Mouse (Mus musculus) ES-Bruce4 (cell line): ENCODE data around the gene Robo2.

ENCODE experiments used
- CTCF ChIP-seq: IDR thresholded peaks from one replicate; pipeline ENCODE4 v1.8.1; 2011; ENCODE audit warnings: low read depth, low read length
- EP300 ChIP-seq: IDR thresholded peaks from 2 replicates; pipeline ENCODE4 v1.6.1; 2011; ENCODE audit warnings: low read depth, low read length; ENCODE audit not compliant: insufficient read depth
- POLR2A ChIP-seq: IDR thresholded peaks from one replicate; pipeline ENCODE4 v1.8.1; 2011; ENCODE audit warnings: low read length; ENCODE audit not compliant: insufficient read depth

DNA sequence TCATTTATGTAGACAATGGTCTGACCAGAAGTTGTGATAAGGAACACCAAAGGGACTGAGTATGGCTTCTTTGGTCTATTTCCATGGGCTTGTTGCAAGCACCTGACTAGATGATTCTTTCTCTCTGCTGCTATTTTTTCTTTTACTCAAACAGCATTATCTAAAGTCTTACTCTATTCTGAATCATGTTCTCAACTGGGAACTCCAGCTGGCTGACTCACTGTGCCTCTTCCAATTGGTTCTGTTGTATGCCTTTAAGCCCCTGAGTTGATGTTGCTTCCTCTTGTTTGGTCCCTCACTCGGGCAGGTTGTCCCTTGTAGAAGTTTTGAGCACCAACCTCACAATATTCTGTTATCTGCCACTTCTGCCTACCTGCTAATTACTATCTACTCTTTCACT lies 170.1 kb downstream of the Robo2 start:
- TF ChIP-seq CTCF, result no peak
- no peak for TF ChIP-seq EP300
- no peak for TF ChIP-seq POLR2A
